Mouse (Mus musculus) kidney, postnatal 36 days (tissue): ENCODE results near the gene Xrcc6.

Experiments
- DNase-seq, 2 experiments: peaks; one replicate each; pipeline ENCODE4 v3.0.0; 2021 to 2022; ENCODE audit warnings: mixed read lengths in 2 of 2

Gene Xrcc6

DNA sequence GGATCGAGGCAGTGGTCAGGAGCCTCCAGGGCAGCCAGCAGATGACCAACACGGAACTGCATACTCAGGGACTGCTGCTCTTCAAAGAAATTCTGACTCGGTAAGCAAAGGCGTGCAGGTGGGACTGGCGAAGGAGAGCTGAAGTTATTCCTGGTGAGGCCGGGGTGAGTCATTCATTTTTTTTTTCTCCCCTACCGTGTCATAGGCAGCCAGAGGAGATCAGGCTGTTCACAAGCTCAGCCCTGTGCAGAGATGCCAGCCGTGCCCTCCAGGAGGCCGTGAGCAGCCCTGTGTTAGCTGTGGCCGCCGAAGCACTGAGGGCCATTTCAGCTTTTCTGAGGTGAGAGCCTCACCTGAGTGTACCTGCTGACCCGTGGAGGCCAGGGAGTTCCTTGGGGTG, 98.5 kb downstream of the Xrcc6 start:
- DNase-seq, result no peak

DNA sequence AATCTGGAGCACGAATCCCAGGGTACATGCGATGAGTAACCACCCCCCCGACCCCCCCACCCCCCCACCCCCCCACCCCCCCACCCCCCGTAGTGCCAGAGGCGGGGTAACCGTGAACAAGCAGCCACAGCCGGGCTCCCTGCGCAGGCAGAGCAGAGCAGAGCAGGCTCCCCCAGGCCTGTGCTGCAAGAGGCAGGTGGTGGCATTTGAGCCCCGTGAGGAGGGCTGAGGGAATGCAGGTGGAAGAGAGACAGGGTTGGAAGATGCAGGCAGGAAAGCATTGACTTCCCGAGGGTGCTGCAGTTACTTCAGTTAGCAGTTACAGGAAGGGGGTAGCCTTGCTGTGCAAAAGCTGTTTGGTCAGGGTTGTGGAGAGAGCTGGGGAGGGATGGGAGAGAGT, 99.6 kb downstream of the Xrcc6 start:
- no peak for DNase-seq
